Mouse (Mus musculus): ENCODE data around the gene Klk5. TPM values are rescaled to one million over a fixed set of nuclear protein-coding genes. Genes with fewer than 3 reads are reported as not detected.

Gene Klk5
- total RNA-seq (2023): not detected

GRCm38 (mm10) chr7:43841701-43842100, at the start of gene Klk5:
TSS of gene Klk5 (plus strand) at chr7:43841971.

GRCm38 (mm10) chr7:43797333-43797769, 44.4 kb upstream of the Klk5 start, which contains the start of gene Klk8:
TSS of gene Klk8 (plus strand) at chr7:43797577.

GRCm38 (mm10) chr7:43810994-43811393, 30.8 kb upstream of the Klk5 start, which contains the start of gene Klk7:
TSS of gene Klk7 (plus strand) at chr7:43811294.

GRCm38 (mm10) chr7:43824199-43824598, 17.6 kb upstream of the Klk5 start, which contains the start of gene Klk6:
TSS of gene Klk6 (plus strand) at chr7:43824499.

GRCm38 (mm10) chr7:43880912-43881311, 39.1 kb downstream of the Klk5 start, which contains the start of gene Klk4:
TSS of gene Klk4 (plus strand) at chr7:43881160.

Other genes with a start within 250 kb of the Klk5 start
- under 1 TPM; 0.29 to 0.37 TPM for gene Zfp819, start 234.8 kb upstream of the Klk5 start, total RNA-seq (2023)
- under 1 TPM in 1 of 2 experiments, not detected in 1; 0.22 TPM for gene Ceacam18, start 207.3 kb upstream of the Klk5 start, total RNA-seq (2023)
- gene Siglece, start 181.8 kb upstream of the Klk5 start, total RNA-seq (2023): 100 to 1,000 TPM; 147 to 167 TPM
- gene Ctu1, start 170.0 kb upstream of the Klk5 start, total RNA-seq (2023): 1 to 10 TPM; 3.0 to 3.6 TPM
- gene Klk14, start 151.6 kb upstream of the Klk5 start, total RNA-seq (2023): not detected
- not detected for gene Klk13, start 129.4 kb upstream of the Klk5 start, total RNA-seq (2023)
- not detected for gene Klk12, start 73.1 kb upstream of the Klk5 start, total RNA-seq (2023)
- not detected for gene Klk11, start 67.4 kb upstream of the Klk5 start, total RNA-seq (2023)
- gene Klk10, start 60.9 kb upstream of the Klk5 start, total RNA-seq (2023): not detected
- not detected for gene Klk9, start 50.1 kb upstream of the Klk5 start, total RNA-seq (2023)
- 1 to 10 TPM; 1.6 to 2.8 TPM for gene Klk8, start 44.4 kb upstream of the Klk5 start, total RNA-seq (2023)
- gene Klk7, start 30.7 kb upstream of the Klk5 start, total RNA-seq (2023): not detected
- gene Klk6, start 17.5 kb upstream of the Klk5 start, total RNA-seq (2023): not detected
- gene Klk4, start 39.2 kb downstream of the Klk5 start, total RNA-seq (2023): not detected
- gene Klk15, start 91.8 kb downstream of the Klk5 start, total RNA-seq (2023): not detected
- gene Klk1b8, start 108.7 kb downstream of the Klk5 start, total RNA-seq (2023): not detected
- not detected for gene Klk1b1, start 124.8 kb downstream of the Klk5 start, total RNA-seq (2023)
- gene Klk1b9, start 134.1 kb downstream of the Klk5 start, total RNA-seq (2023): not detected
- under 1 TPM in 1 of 2 experiments, not detected in 1; 0.66 TPM for gene Klk1b11, start 153.9 kb downstream of the Klk5 start, total RNA-seq (2023)
- gene Klk1b26, start 170.2 kb downstream of the Klk5 start, total RNA-seq (2023): not detected
- gene Klk1b27, start 210.3 kb downstream of the Klk5 start, total RNA-seq (2023): not detected

Measured in neutrophil, adult 83 days (primary cell).